Mouse (Mus musculus) bone marrow, adult 2 months (tissue): ENCODE measurements around the gene Mgl2. TPM values are rescaled to one million over a fixed set of nuclear protein-coding genes. Genes with fewer than 3 reads are reported as not detected.
A peak's percentile ranks its signal among the peaks of the same experiment; 100 is the strongest.
"Not testable (repeated sequence)": the region's sequence is repeated elsewhere in the genome, so short reads cannot be mapped to it uniquely, and the experiment has no call there.

Experiments used
- H3K27ac ChIP-seq: fragments of 200-500 bp; 2 replicates; pipeline ENCODE4 v1.5.1; 2012; ENCODE audit warnings: low read depth, mild to moderate bottlenecking, control low read depth, inconsistent platforms, low read length; ENCODE audit not compliant: control insufficient read depth, poor library complexity, insufficient read depth
- H3K4me1 ChIP-seq: fragments of 200-500 bp; 2 replicates; pipeline ENCODE4 v1.6.1; 2011; ENCODE audit warnings: low read length; ENCODE audit not compliant: control insufficient read depth, insufficient read depth
- H3K4me3 ChIP-seq: fragments of 200-500 bp; replicated peaks from 2 replicates; pipeline ENCODE3; 2011; ENCODE audit warnings: mild to moderate bottlenecking, low read depth, low read length, control low read depth; ENCODE audit not compliant: control insufficient read depth
- CTCF ChIP-seq: fragments of 200-500 bp; IDR thresholded peaks from 2 replicates; pipeline ENCODE4 v1.5.1; 2011; ENCODE audit warnings: low read length, control low read depth; ENCODE audit not compliant: control insufficient read depth, insufficient read depth
- POLR2A ChIP-seq: fragments of 200-500 bp; IDR thresholded peaks from 2 replicates; pipeline ENCODE4 v1.6.1; 2011; ENCODE audit warnings: low read depth, mild to moderate bottlenecking, control low read depth, low read length, borderline replicate concordance; ENCODE audit not compliant: control insufficient read depth
- WGBS: fragments of 180-500 bp; shearing (Covaris S2); methylation state at CpG from one replicate; pipeline ENCODE4 v1.1.7; 2018; 5-methylcytosine and 5-hydroxymethylcytosine counted together
- polyA plus RNA-seq: library from polyadenylated mRNA; stranded (reverse); fragments of >200 nt; gene quantifications from 2 replicates; pipeline ENCODE4 v1.2.4, GENCODE M21; 2011; ENCODE audit warnings: low replicate concordance; ENCODE audit not compliant: missing spikeins, insufficient read depth, insufficient read length

Gene Mgl2
- polyA plus RNA-seq, 1 experiment: 3.8 TPM

GRCm38 (mm10) chr11:70162336-70162735 is 32.2 kb downstream of the Mgl2 start:
- Histone ChIP-seq H3K4me1 (no peaks in the 10 kb centered on the region; the same call in 1 of the 2 replicates), H3K4me3 (no peak overlapping the region), H3K27ac (no peak overlapping the region)
- TF ChIP-seq POLR2A (no peak), CTCF (no peak)
- 58% methylated on average over 3 of the region's 3 CpGs for WGBS

- peak overlapping the region; percentile 50 for H3K27ac ChIP-seq
These were observed 36.1 kb downstream of the Mgl2 start for GRCm38 (mm10) chr11:70165972-70166921.

GRCm38 (mm10) chr11:70168136-70168535 is 38.0 kb downstream of the Mgl2 start:
- 82% methylated on average over 7 of the region's 7 CpGs for WGBS
- H3K27ac ChIP-seq: no peak overlapping the region
- no peak for TF ChIP-seq POLR2A
- no peak for TF ChIP-seq CTCF
- H3K4me3 ChIP-seq: no peak overlapping the region
- no peaks in the 10 kb centered on the region; the same call in 1 of the 2 replicates for H3K4me1 ChIP-seq

More at GRCm38 (mm10) chr11:70165972-70166921, 36.1 kb downstream of the Mgl2 start:
- WGBS: 32% methylated on average over 16 of the region's 16 CpGs
- TF ChIP-seq POLR2A: no peak
- no peak for TF ChIP-seq CTCF
- peak overlapping the region; percentile 45 for H3K4me3 ChIP-seq
- H3K4me1 ChIP-seq: no peaks in the 10 kb centered on the region; the same call in 1 of the 2 replicates

- WGBS: 60% methylated on average over 7 of the region's 7 CpGs
- H3K27ac ChIP-seq, H3K4me3 ChIP-seq, H3K4me1 ChIP-seq: not testable (repeated sequence)
These were observed 39.3 kb downstream of the Mgl2 start for GRCm38 (mm10) chr11:70169471-70169870.

GRCm38 (mm10) chr11:70170291-70170690 is 40.2 kb downstream of the Mgl2 start:
- H3K27ac ChIP-seq: no peak overlapping the region
- no peak overlapping the region for H3K4me3 ChIP-seq
- WGBS: 76% methylated on average over 7 of the region's 7 CpGs
- TF ChIP-seq POLR2A (no peak), CTCF (no peak)
- H3K4me1 ChIP-seq: no peaks in the 10 kb centered on the region

- no peaks in the 10 kb centered on the region for H3K4me1 ChIP-seq
- no peak overlapping the region for H3K4me3 ChIP-seq
- no peak overlapping the region for H3K27ac ChIP-seq
- TF ChIP-seq POLR2A (no peak), CTCF (no peak)
- 77% methylated on average over 7 of the region's 7 CpGs for WGBS
These were observed 41.1 kb downstream of the Mgl2 start for GRCm38 (mm10) chr11:70171181-70171580.

GRCm38 (mm10) chr11:70171847-70172246 is 41.7 kb downstream of the Mgl2 start:
- WGBS: 56% methylated on average over 3 of the region's 3 CpGs
- H3K4me1 ChIP-seq: no peaks in the 10 kb centered on the region
- H3K27ac ChIP-seq: no peak overlapping the region
- no peak overlapping the region for H3K4me3 ChIP-seq
- TF ChIP-seq CTCF: peak; percentile 25; the same call in 1 of the 2 replicates
- TF ChIP-seq POLR2A: no peak

- TF ChIP-seq CTCF (peak; percentile 15; the same call in 1 of the 2 replicates), POLR2A (no peak)
- Histone ChIP-seq H3K27ac (no peak overlapping the region), H3K4me3 (no peak overlapping the region), H3K4me1 (no peaks in the 10 kb centered on the region)
- WGBS: 62% methylated on average over 5 of the region's 5 CpGs
These were observed 42.2 kb downstream of the Mgl2 start for GRCm38 (mm10) chr11:70172298-70172697.
